Mouse (Mus musculus) cerebellum, postnatal 36 days (tissue): ENCODE results near the gene Zc3h4.
A peak's percentile ranks its signal among the peaks of the same experiment; 100 is the strongest.
"Not testable (repeated sequence)": the region's sequence is repeated elsewhere in the genome, so short reads cannot be mapped to it uniquely, and the experiment has no call there.

Source experiments
- DNase-seq, 2 experiments: peaks; one replicate each; pipeline ENCODE4 v3.0.0; 2021 to 2022; ENCODE audit warnings: mixed read lengths in 2 of 2

Gene Zc3h4

GRCm38 (mm10) chr7:16400689-16401611 lies at the start of gene Zc3h4:
Zc3h4 (plus strand) TSS chr7:16400910.
- peak; percentile 83 to 86 for DNase-seq

- DNase-seq, result no peak
Observed at GRCm38 (mm10) chr7:16355854-16356594, 44.7 kb upstream of the Zc3h4 start.

GRCm38 (mm10) chr7:16357602-16358001 lies 43.1 kb upstream of the Zc3h4 start:
- no peak for DNase-seq

GRCm38 (mm10) chr7:16364319-16364718 lies 36.4 kb upstream of the Zc3h4 start:
- no peak for DNase-seq

- no peak for DNase-seq
Observed at GRCm38 (mm10) chr7:16364901-16365500, 35.7 kb upstream of the Zc3h4 start.

- DNase-seq, result no peak
Observed at GRCm38 (mm10) chr7:16366133-16366646, 34.5 kb upstream of the Zc3h4 start.

- no peak for DNase-seq
Observed at GRCm38 (mm10) chr7:16366669-16367068, 34.0 kb upstream of the Zc3h4 start.

- DNase-seq, result no peak
Observed at GRCm38 (mm10) chr7:16368835-16369234, 31.9 kb upstream of the Zc3h4 start.

- DNase-seq, result no peak
Observed at GRCm38 (mm10) chr7:16370596-16370995, 30.1 kb upstream of the Zc3h4 start.

- DNase-seq, result no peak
Observed at GRCm38 (mm10) chr7:16373719-16374118, 27.0 kb upstream of the Zc3h4 start.

GRCm38 (mm10) chr7:16374989-16375388 lies 25.7 kb upstream of the Zc3h4 start:
- no peak for DNase-seq

- peak; percentile 29 to 43 for DNase-seq
Observed at GRCm38 (mm10) chr7:16376505-16376904, 24.2 kb upstream of the Zc3h4 start.

GRCm38 (mm10) chr7:16387160-16388041 lies 13.3 kb upstream of the Zc3h4 start, which contains the start of gene Sae1:
Sae1 (minus strand) TSS chr7:16387806.
- DNase-seq, result peak; percentile 96 to 98

GRCm38 (mm10) chr7:16389942-16390341 lies 10.8 kb upstream of the Zc3h4 start:
- not testable (repeated sequence) for DNase-seq

- no peak for DNase-seq
Observed at GRCm38 (mm10) chr7:16392923-16393322, 7.8 kb upstream of the Zc3h4 start.

GRCm38 (mm10) chr7:16395944-16396343 lies 4.8 kb upstream of the Zc3h4 start:
- peak in 1 of 2 experiments; percentile 56 for DNase-seq

- no peak for DNase-seq
Observed at GRCm38 (mm10) chr7:16397465-16397864, 3.2 kb upstream of the Zc3h4 start.

- DNase-seq, result no peak
Observed at GRCm38 (mm10) chr7:16398387-16399050, 2.2 kb upstream of the Zc3h4 start.

- DNase-seq, result peak; percentile 87 to 93
Observed at GRCm38 (mm10) chr7:16399098-16399819, 1.5 kb upstream of the Zc3h4 start.

GRCm38 (mm10) chr7:16399820-16400688 lies 656 bp upstream of the Zc3h4 start:
- DNase-seq, result peak; percentile 98 to 99
